Mouse (Mus musculus): ENCODE results near the gene Stac2. TPM values are rescaled to one million over a fixed set of nuclear protein-coding genes. Genes with fewer than 3 reads are reported as not detected.

The Stac2 gene
- total and polyA plus RNA-seq, 3 experiments, result 0.05 TPM; not detected in 2

GRCm38 (mm10) chr11:98057466-98057865 is 4.2 kb upstream of the Stac2 start:
- DNase-seq (ENCODE audit: low spot score) (no peak), ATAC-seq (ENCODE audit: extremely low read depth, insufficient number of reproducible peaks, low FRiP score, poor library complexity, severe bottlenecking) (no peak)
- TF ChIP-seq CTCF (IDR thresholded peaks at IDR 0.05; ENCODE audit: low read depth, low read length) (no peak), TAL1 (conservative IDR thresholded peaks at IDR 0.05; ENCODE audit: low read depth, low read length) (no peak), GATA2 (IDR thresholded peaks at IDR 0.05; ENCODE audit: borderline replicate concordance, low read depth, low read length) (no peak), POLR2AphosphoS5 (IDR thresholded peaks at IDR 0.05; ENCODE audit: insufficient replicate concordance, low read depth, low read length) (no peak), GATA1 (IDR thresholded peaks at IDR 0.05; ENCODE audit: borderline replicate concordance, low read length) (no peak)
- Histone ChIP-seq H3K27me3 (ENCODE audit: insufficient read depth, low read length) (peaks cover 48% of the 10 kb centered on the region), H3K9me3 (replicated peaks) (peaks cover 9% of the 10 kb centered on the region), H3K4me1 (ENCODE audit: insufficient read depth, low read depth, low read length) (peaks cover 3% of the 10 kb centered on the region; the same call in 1 of the 2 replicates), H3K4me3 (ENCODE audit: low read depth, low read length) (no peak overlapping the region), H3K36me3 (replicated peaks) (no peaks in the 10 kb centered on the region)

GRCm38 (mm10) chr11:98052129-98052988 is 903 bp downstream of the Stac2 start:
- DNase-seq (ENCODE audit: low spot score) (no peak), ATAC-seq (ENCODE audit: extremely low read depth, insufficient number of reproducible peaks, low FRiP score, poor library complexity, severe bottlenecking) (no peak)
- Histone ChIP-seq H3K9me3 (replicated peaks) (peaks cover 14% of the 10 kb centered on the region), H3K27me3 (ENCODE audit: insufficient read depth, low read length) (peaks cover 42% of the 10 kb centered on the region), H3K4me1 (ENCODE audit: insufficient read depth, low read depth, low read length) (no peaks in the 10 kb centered on the region), H3K36me3 (replicated peaks) (no peaks in the 10 kb centered on the region), H3K4me3 (ENCODE audit: low read depth, low read length) (no peak overlapping the region; the same call in 1 of the 2 replicates)
- TF ChIP-seq GATA2 (IDR thresholded peaks at IDR 0.05; ENCODE audit: borderline replicate concordance, low read depth, low read length) (no peak), CTCF (IDR thresholded peaks at IDR 0.05; ENCODE audit: low read depth, low read length) (no peak), GATA1 (IDR thresholded peaks at IDR 0.05; ENCODE audit: borderline replicate concordance, low read length) (no peak), TAL1 (conservative IDR thresholded peaks at IDR 0.05; ENCODE audit: low read depth, low read length) (no peak), POLR2AphosphoS5 (IDR thresholded peaks at IDR 0.05; ENCODE audit: insufficient replicate concordance, low read depth, low read length) (no peak)

GRCm38 (mm10) chr11:98051611-98052128 is 1.6 kb downstream of the Stac2 start:
- ATAC-seq (ENCODE audit: extremely low read depth, insufficient number of reproducible peaks, low FRiP score, poor library complexity, severe bottlenecking) (no peak), DNase-seq (ENCODE audit: low spot score) (no peak)
- no peak overlapping the region for H3K4me3 ChIP-seq (ENCODE audit: low read depth, low read length)
- H3K36me3 ChIP-seq (replicated peaks), result no peaks in the 10 kb centered on the region
- H3K27me3 ChIP-seq (ENCODE audit: insufficient read depth, low read length), result peaks cover 42% of the 10 kb centered on the region
- peaks cover 14% of the 10 kb centered on the region for H3K9me3 ChIP-seq (replicated peaks)
- TF ChIP-seq GATA1 (IDR thresholded peaks at IDR 0.05; ENCODE audit: borderline replicate concordance, low read length) (no peak), CTCF (IDR thresholded peaks at IDR 0.05; ENCODE audit: low read depth, low read length) (no peak), TAL1 (conservative IDR thresholded peaks at IDR 0.05; ENCODE audit: low read depth, low read length) (no peak), POLR2AphosphoS5 (IDR thresholded peaks at IDR 0.05; ENCODE audit: insufficient replicate concordance, low read depth, low read length) (no peak), GATA2 (IDR thresholded peaks at IDR 0.05; ENCODE audit: borderline replicate concordance, low read depth, low read length) (no peak)
- H3K4me1 ChIP-seq (ENCODE audit: insufficient read depth, low read depth, low read length), result no peaks in the 10 kb centered on the region

- ATAC-seq (ENCODE audit: extremely low read depth, insufficient number of reproducible peaks, low FRiP score, poor library complexity, severe bottlenecking) (no peak), DNase-seq (ENCODE audit: low spot score) (no peak)
- H3K27me3 ChIP-seq (ENCODE audit: insufficient read depth, low read length), result peaks cover 42% of the 10 kb centered on the region
- no peak for TF ChIP-seq POLR2AphosphoS5 (IDR thresholded peaks at IDR 0.05; ENCODE audit: insufficient replicate concordance, low read depth, low read length)
- no peak for TF ChIP-seq GATA1 (IDR thresholded peaks at IDR 0.05; ENCODE audit: borderline replicate concordance, low read length)
- no peak for TF ChIP-seq TAL1 (conservative IDR thresholded peaks at IDR 0.05; ENCODE audit: low read depth, low read length)
- TF ChIP-seq GATA2 (IDR thresholded peaks at IDR 0.05; ENCODE audit: borderline replicate concordance, low read depth, low read length), result no peak
- no peak for TF ChIP-seq CTCF (IDR thresholded peaks at IDR 0.05; ENCODE audit: low read depth, low read length)
- no peaks in the 10 kb centered on the region for H3K36me3 ChIP-seq (replicated peaks)
- H3K9me3 ChIP-seq (replicated peaks), result peaks cover 14% of the 10 kb centered on the region
- no peaks in the 10 kb centered on the region for H3K4me1 ChIP-seq (ENCODE audit: insufficient read depth, low read depth, low read length)
- H3K4me3 ChIP-seq (ENCODE audit: low read depth, low read length), result no peak overlapping the region
Measured at GRCm38 (mm10) chr11:98050940-98051339, 2.3 kb downstream of the Stac2 start.

- Histone ChIP-seq H3K9me3 (replicated peaks) (peaks cover 14% of the 10 kb centered on the region), H3K36me3 (replicated peaks) (no peaks in the 10 kb centered on the region), H3K4me3 (ENCODE audit: low read depth, low read length) (no peak overlapping the region), H3K4me1 (ENCODE audit: insufficient read depth, low read depth, low read length) (no peaks in the 10 kb centered on the region), H3K27me3 (ENCODE audit: insufficient read depth, low read length) (peaks cover 37% of the 10 kb centered on the region)
- ATAC-seq (ENCODE audit: extremely low read depth, insufficient number of reproducible peaks, low FRiP score, poor library complexity, severe bottlenecking) (no peak), DNase-seq (ENCODE audit: low spot score) (no peak)
- TF ChIP-seq CTCF (IDR thresholded peaks at IDR 0.05; ENCODE audit: low read depth, low read length), result no peak
- TF ChIP-seq GATA2 (IDR thresholded peaks at IDR 0.05; ENCODE audit: borderline replicate concordance, low read depth, low read length), result no peak
- no peak for TF ChIP-seq POLR2AphosphoS5 (IDR thresholded peaks at IDR 0.05; ENCODE audit: insufficient replicate concordance, low read depth, low read length)
- no peak for TF ChIP-seq TAL1 (conservative IDR thresholded peaks at IDR 0.05; ENCODE audit: low read depth, low read length)
- TF ChIP-seq GATA1 (IDR thresholded peaks at IDR 0.05; ENCODE audit: borderline replicate concordance, low read length), result no peak
Measured at GRCm38 (mm10) chr11:98050520-98050815, 2.8 kb downstream of the Stac2 start.
